Mouse (Mus musculus): ENCODE results near the gene Syngr2. TPM values are rescaled to one million over a fixed set of nuclear protein-coding genes. Genes with fewer than 3 reads are reported as not detected.

Gene Syngr2
- polyA plus RNA-seq, 1 experiment from 2014 or later, result 129 TPM

DNA sequence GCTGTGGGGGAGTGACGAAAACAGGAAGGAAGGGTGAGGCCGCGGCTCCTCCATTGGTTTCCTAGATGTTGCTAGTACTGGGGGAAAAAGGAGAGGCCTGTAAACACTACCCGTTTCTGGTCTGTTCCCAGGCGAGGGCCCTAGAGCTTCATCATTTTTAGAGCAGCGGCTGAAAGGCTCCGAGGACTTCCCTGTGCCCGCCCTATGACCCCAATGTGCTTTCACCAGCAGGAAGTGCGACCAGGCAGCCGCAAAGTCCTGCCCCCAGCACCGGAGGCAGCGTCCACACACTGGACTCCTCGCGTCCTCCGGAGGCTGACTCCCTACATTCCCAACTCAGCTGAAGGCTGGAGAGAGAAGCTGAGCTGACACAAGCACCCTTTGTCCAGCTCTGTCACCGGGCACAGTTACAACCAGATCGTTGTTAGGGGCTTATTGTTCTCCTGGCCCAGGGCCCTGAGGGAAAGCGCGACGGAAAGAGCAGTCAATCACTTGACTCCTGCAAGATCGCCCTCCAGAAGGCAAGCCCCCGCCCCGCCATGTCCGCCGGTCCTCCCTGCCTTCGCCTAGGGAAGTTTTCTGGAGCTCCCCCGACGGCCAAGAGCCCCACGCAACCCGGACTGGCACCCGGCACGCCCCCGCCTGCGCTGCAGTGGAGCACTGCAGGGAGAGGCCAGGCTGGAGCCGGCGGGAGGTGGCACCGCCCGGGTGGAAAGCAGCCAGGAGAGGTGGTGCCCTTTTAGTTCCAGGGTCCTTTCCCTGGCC lies 29.9 kb upstream of the Syngr2 start:
- H3K4me3 ChIP-seq (replicated peaks; ENCODE audit: low read length), result peak overlapping the region; percentile 61
- peak overlapping the region; percentile 82 for H3K9ac ChIP-seq (ENCODE audit: low read length)
- H3K4me2 ChIP-seq (ENCODE audit: low read depth, low read length), result peak overlapping the region; percentile 83
- ATAC-seq (ENCODE audit: insufficient read depth, low FRiP score), result peak; percentile 17; the same call in 1 of the 2 replicates
- WGBS, result 4% methylated on average over 38 of the region's 38 CpGs
- H3K27ac ChIP-seq (ENCODE audit: low read length), result peak overlapping the region; percentile 97
- H3K27me3 ChIP-seq (ENCODE audit: control insufficient read depth, insufficient read depth, low read length), result no peaks in the 10 kb centered on the region
- no peaks in the 10 kb centered on the region for H3K36me3 ChIP-seq (ENCODE audit: control insufficient read depth, insufficient read depth, low read length)
- H3K9me3 ChIP-seq (replicated peaks; ENCODE audit: control insufficient read depth, low read length), result no peaks in the 10 kb centered on the region
- H3K4me1 ChIP-seq (ENCODE audit: control insufficient read depth, insufficient read depth, low read length), result peaks cover 43% of the 10 kb centered on the region

DNA sequence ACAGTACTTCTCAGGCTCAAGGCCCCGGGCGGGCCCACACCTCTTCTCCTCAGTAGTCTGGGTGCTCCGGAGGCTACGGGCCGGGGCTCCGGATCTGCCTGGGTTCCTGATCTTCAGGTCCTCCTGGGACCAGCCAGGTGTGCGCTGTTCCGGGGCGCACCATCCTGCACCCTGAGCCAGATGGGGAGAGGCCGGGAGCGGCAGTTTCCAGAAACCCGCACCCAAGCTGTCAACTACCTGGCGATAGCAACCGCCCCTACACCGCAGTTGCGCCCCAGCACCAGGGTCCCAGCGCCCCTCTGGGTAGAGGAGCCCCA lies 29.3 kb upstream of the Syngr2 start:
- no peaks in the 10 kb centered on the region for H3K27me3 ChIP-seq (ENCODE audit: control insufficient read depth, insufficient read depth, low read length)
- no peaks in the 10 kb centered on the region for H3K36me3 ChIP-seq (ENCODE audit: control insufficient read depth, insufficient read depth, low read length)
- H3K4me2 ChIP-seq (ENCODE audit: low read depth, low read length), result peak overlapping the region; percentile 83
- ATAC-seq (ENCODE audit: insufficient read depth, low FRiP score), result peak; percentile 12; the same call in 1 of the 2 replicates
- H3K9ac ChIP-seq (ENCODE audit: low read length), result peak overlapping the region; percentile 82
- H3K4me1 ChIP-seq (ENCODE audit: control insufficient read depth, insufficient read depth, low read length), result peaks cover 43% of the 10 kb centered on the region
- WGBS, result 4% methylated on average over 17 of the region's 17 CpGs
- H3K9me3 ChIP-seq (replicated peaks; ENCODE audit: control insufficient read depth, low read length), result no peaks in the 10 kb centered on the region
- peak overlapping the region; percentile 97 for H3K27ac ChIP-seq (ENCODE audit: low read length)
- peak overlapping the region; percentile 61 for H3K4me3 ChIP-seq (replicated peaks; ENCODE audit: low read length)

DNA sequence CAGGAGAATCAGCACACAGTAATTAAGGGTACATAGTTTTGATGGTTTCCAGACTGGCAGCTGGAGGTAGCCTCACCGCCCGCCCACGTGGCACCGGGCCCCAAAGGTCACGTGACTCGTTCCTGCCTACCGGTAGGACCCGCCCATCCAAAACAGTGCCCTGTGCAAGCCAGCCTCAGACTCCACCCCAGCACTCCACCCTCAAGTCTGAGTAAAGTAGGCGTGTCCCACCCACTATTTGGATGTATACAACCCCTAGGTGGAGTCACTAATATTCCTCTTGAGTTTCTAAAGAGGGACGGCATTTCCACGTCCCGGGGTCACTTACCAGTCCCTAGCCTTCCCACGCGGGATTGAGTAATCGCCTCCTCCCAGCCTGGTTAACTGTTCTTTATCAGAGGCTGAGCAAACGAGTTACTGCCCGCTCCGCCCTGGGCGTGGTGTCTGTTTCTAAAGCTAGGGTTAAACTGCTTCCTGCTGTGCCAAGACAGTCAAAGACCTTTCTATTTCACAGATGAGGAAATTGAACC lies 28.8 kb upstream of the Syngr2 start:
- Histone ChIP-seq H3K4me1 (ENCODE audit: control insufficient read depth, insufficient read depth, low read length) (peaks cover 43% of the 10 kb centered on the region), H3K27ac (ENCODE audit: low read length) (peak overlapping the region; percentile 97), H3K27me3 (ENCODE audit: control insufficient read depth, insufficient read depth, low read length) (no peaks in the 10 kb centered on the region), H3K9ac (ENCODE audit: low read length) (peak overlapping the region; percentile 82), H3K4me2 (ENCODE audit: low read depth, low read length) (peak overlapping the region; percentile 83), H3K36me3 (ENCODE audit: control insufficient read depth, insufficient read depth, low read length) (no peaks in the 10 kb centered on the region), H3K4me3 (replicated peaks; ENCODE audit: low read length) (peak overlapping the region; percentile 61), H3K9me3 (replicated peaks; ENCODE audit: control insufficient read depth, low read length) (no peaks in the 10 kb centered on the region)
- 3% methylated on average over 19 of the region's 19 CpGs for WGBS
- peak; percentile 84 for ATAC-seq (ENCODE audit: insufficient read depth, low FRiP score)

DNA sequence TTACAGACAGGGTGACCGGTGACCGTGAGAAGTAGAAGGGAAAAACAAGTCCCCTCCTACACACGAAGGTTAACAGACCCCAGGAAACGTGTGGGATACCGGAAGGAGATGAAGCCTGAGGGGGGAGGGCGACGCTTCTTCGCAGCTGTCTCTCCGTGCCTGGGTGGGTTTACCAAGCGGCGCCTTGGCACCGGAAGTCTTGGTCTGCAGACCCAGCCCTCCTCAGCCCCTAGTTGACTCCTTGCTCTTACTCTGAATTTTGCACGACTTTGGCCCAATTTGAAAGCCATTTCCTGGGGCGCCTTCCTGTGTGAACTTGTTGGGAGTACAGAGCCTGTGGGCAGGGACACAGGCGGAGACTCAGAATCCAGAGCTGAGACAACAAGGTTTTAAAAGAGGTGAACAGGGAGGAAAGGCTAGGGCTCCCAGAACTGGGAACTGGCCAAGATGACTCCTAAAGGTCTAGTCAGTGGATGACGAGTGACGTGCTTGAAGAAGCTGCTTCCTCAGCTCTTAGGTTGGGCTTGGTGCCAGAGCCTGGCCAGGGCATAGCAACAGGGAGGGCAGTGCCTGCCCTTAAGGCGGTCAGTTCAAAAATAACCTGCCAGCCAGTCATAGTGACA lies 28.2 kb upstream of the Syngr2 start:
- ATAC-seq (ENCODE audit: insufficient read depth, low FRiP score), result peak; percentile 3; the same call in 1 of the 2 replicates
- peak overlapping the region; percentile 56 for H3K9ac ChIP-seq (ENCODE audit: low read length)
- peaks cover 43% of the 10 kb centered on the region for H3K4me1 ChIP-seq (ENCODE audit: control insufficient read depth, insufficient read depth, low read length)
- 17% methylated on average over 18 of the region's 18 CpGs for WGBS
- H3K4me2 ChIP-seq (ENCODE audit: low read depth, low read length), result peak overlapping the region; percentile 83
- H3K9me3 ChIP-seq (replicated peaks; ENCODE audit: control insufficient read depth, low read length), result no peaks in the 10 kb centered on the region
- H3K27me3 ChIP-seq (ENCODE audit: control insufficient read depth, insufficient read depth, low read length), result no peaks in the 10 kb centered on the region
- peak overlapping the region; percentile 61 for H3K4me3 ChIP-seq (replicated peaks; ENCODE audit: low read length)
- no peaks in the 10 kb centered on the region for H3K36me3 ChIP-seq (ENCODE audit: control insufficient read depth, insufficient read depth, low read length)
- peak overlapping the region; percentile 97 for H3K27ac ChIP-seq (ENCODE audit: low read length)

DNA sequence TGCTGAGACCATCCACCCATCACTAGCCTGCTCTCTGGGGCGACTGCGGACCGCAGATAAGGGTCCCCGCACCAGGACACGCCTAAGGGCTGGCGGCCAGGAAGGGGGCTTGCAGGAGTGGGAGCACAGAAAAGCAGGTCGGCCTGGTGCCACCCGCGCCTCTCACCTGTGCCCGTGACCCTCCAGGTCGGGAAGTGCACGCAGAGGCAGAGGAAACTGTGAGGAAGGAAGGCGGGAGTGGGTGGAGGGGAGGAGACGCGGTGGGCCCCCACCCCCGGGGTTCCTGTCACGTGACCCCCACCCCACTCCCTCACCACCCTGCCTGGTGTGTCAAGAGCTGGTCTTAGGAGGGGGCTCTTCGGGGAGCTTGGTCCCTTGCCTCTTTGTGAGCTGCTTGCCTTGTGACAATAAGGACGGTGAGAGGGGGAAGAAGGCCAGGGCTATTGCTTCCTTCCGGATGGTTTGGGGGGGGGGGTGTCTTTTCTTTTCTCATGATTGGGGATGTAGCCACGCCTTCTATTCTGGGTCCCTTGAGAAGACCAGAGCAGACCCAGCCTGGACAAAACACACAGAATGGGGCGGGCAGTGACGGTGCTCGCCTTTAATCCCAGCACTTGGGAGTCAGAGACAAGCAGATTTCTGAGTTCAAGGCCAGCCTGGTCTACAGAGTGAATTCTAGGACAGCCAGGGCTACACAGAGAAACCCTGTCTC lies 27.3 kb upstream of the Syngr2 start, which contains the start of the genes Tmc8 and Tmc6:
TSS of gene Tmc8 (plus strand) at position 84 of the 712 bp plus-strand sequence.
TSS of gene Tmc6 (minus strand) at position 206 of the 712 bp plus-strand sequence.
- 46% methylated on average over 24 of the region's 24 CpGs for WGBS
- peak within 1 kb of the TSS; percentile 56 for H3K9ac ChIP-seq (ENCODE audit: low read length)
- peak within 1 kb of the TSS; percentile 61 for H3K4me3 ChIP-seq (replicated peaks; ENCODE audit: low read length)
- H3K27ac ChIP-seq (ENCODE audit: low read length), result peak within 1 kb of the TSS; percentile 97
- H3K4me2 ChIP-seq (ENCODE audit: low read depth, low read length), result peak within 1 kb of the TSS; percentile 83
- peaks cover 43% of the 10 kb centered on the region for H3K4me1 ChIP-seq (ENCODE audit: control insufficient read depth, insufficient read depth, low read length)
- H3K27me3 ChIP-seq (ENCODE audit: control insufficient read depth, insufficient read depth, low read length), result no peaks in the 10 kb centered on the region
- no peaks in the 10 kb centered on the region for H3K9me3 ChIP-seq (replicated peaks; ENCODE audit: control insufficient read depth, low read length)
- no peak; the same call in 1 of the 2 replicates for ATAC-seq (ENCODE audit: insufficient read depth, low FRiP score)
- H3K36me3 ChIP-seq (ENCODE audit: control insufficient read depth, insufficient read depth, low read length), result no peaks in the 10 kb centered on the region

DNA sequence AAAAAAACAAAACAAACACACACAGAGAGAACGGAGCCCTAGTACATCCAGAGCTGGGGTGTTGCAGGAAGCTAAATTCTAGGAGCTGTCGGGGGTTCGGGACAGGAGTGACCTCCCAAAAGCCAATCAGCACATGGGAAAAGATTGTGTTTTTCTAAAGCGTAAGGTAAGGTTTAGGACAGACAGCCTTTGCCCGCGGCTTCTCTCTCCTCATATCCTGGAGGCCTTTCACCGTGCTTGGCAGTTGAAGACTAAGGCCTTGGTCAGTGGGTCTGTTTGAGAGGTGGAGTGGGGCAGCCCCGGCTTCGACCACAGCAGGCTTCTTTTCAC lies 26.8 kb upstream of the Syngr2 start:
- peaks cover 43% of the 10 kb centered on the region for H3K4me1 ChIP-seq (ENCODE audit: control insufficient read depth, insufficient read depth, low read length)
- peak overlapping the region; percentile 83 for H3K4me2 ChIP-seq (ENCODE audit: low read depth, low read length)
- no peaks in the 10 kb centered on the region for H3K27me3 ChIP-seq (ENCODE audit: control insufficient read depth, insufficient read depth, low read length)
- WGBS, result 56% methylated on average over 9 of the region's 9 CpGs
- peak overlapping the region; percentile 97 for H3K27ac ChIP-seq (ENCODE audit: low read length)
- H3K9ac ChIP-seq (ENCODE audit: low read length), result peak overlapping the region; percentile 54
- ATAC-seq (ENCODE audit: insufficient read depth, low FRiP score), result no peak
- peak overlapping the region; percentile 29 for H3K4me3 ChIP-seq (replicated peaks; ENCODE audit: low read length)
- H3K9me3 ChIP-seq (replicated peaks; ENCODE audit: control insufficient read depth, low read length), result no peaks in the 10 kb centered on the region
- H3K36me3 ChIP-seq (ENCODE audit: control insufficient read depth, insufficient read depth, low read length), result no peaks in the 10 kb centered on the region

DNA sequence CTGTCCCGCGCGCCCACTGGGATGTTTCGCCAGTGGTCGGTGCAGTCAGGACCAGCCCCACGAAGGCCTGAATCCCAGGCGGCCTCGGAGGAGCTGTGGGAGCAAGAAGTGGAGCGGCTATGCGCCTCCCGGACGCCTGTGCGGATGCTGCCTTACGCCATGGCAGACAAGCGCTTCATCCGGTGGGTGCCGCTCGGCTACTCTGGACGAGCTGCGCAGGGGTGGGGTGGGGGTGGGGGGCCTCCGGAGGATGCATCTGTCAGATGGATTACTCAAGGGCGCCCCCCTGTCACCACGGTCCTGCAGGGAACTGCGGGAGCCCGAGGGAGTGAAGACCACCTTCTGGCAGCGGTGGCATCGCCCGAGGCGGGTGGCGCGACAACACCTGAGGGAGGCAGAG lies 26.4 kb upstream of the Syngr2 start:
- Histone ChIP-seq H3K9me3 (replicated peaks; ENCODE audit: control insufficient read depth, low read length) (no peaks in the 10 kb centered on the region), H3K4me3 (replicated peaks; ENCODE audit: low read length) (peak overlapping the region; percentile 29), H3K36me3 (ENCODE audit: control insufficient read depth, insufficient read depth, low read length) (no peaks in the 10 kb centered on the region), H3K4me1 (ENCODE audit: control insufficient read depth, insufficient read depth, low read length) (peaks cover 43% of the 10 kb centered on the region), H3K9ac (ENCODE audit: low read length) (peak overlapping the region; percentile 54), H3K27ac (ENCODE audit: low read length) (peak overlapping the region; percentile 97; the same call in 1 of the 2 replicates), H3K27me3 (ENCODE audit: control insufficient read depth, insufficient read depth, low read length) (no peaks in the 10 kb centered on the region), H3K4me2 (ENCODE audit: low read depth, low read length) (peak overlapping the region; percentile 83)
- no peak for ATAC-seq (ENCODE audit: insufficient read depth, low FRiP score)
- 7% methylated on average over 31 of the region's 31 CpGs for WGBS

DNA sequence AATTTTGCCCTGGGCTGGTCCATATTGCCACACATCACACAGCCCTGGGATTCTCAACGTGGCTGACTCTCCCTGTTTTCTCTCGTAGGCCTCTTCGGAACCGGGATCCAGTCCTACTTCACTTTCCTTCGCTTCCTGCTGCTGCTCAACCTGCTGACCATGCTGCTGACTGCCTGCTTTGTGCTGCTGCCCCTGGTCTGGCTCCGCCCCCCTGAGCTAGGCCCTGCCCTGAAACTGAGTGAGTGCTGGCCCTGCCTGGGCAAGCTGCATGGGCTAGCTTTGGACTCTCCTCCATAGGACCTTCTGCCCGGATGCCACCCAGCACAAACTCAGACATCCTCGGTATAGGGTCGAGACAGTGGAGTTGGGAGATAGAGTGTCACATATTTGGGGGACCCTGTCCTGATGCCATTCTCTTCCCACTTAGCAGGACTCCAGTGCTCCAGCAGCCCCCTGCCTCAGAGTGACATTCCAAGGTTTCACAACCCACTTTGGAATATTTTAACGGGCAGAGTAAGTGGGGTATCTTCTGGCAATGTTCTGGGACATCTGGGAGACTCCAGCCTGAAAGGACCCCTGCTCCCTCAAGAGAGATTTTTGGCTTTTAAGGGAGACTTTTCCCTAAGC lies 25.7 kb upstream of the Syngr2 start:
- WGBS, result 47% methylated on average over 10 of the region's 10 CpGs

More for the DNA sequence above, 25.7 kb upstream of the Syngr2 start:
- peak overlapping the region; percentile 14; the same call in 1 of the 2 replicates for H3K27ac ChIP-seq (ENCODE audit: low read length)
- peak overlapping the region; percentile 29 for H3K4me3 ChIP-seq (replicated peaks; ENCODE audit: low read length)
- peak overlapping the region; percentile 83 for H3K4me2 ChIP-seq (ENCODE audit: low read depth, low read length)
- ATAC-seq (ENCODE audit: insufficient read depth, low FRiP score), result no peak
- no peaks in the 10 kb centered on the region for H3K36me3 ChIP-seq (ENCODE audit: control insufficient read depth, insufficient read depth, low read length)
- H3K4me1 ChIP-seq (ENCODE audit: control insufficient read depth, insufficient read depth, low read length), result peaks cover 38% of the 10 kb centered on the region
- H3K9ac ChIP-seq (ENCODE audit: low read length), result peak overlapping the region; percentile 54
- no peaks in the 10 kb centered on the region for H3K27me3 ChIP-seq (ENCODE audit: control insufficient read depth, insufficient read depth, low read length)
- H3K9me3 ChIP-seq (replicated peaks; ENCODE audit: control insufficient read depth, low read length), result no peaks in the 10 kb centered on the region

Measured in stomach, embryonic 16.5 days (tissue).